Mouse (Mus musculus): ENCODE results near the gene Serpinb9c. TPM values are rescaled to one million over a fixed set of nuclear protein-coding genes. Genes with fewer than 3 reads are reported as not detected.
"Not testable (repeated sequence)": the region's sequence is repeated elsewhere in the genome, so short reads cannot be mapped to it uniquely, and the experiment has no call there.

Serpinb9c gene
- polyA plus RNA-seq (2015; fragmentation: Nextera tagmentation; extraction: Ambion mirVana) = not detected in 2 replicates

GRCm38 (mm10) chr13:33159642-33160041, at the start of gene Serpinb9c:
Gene Serpinb9c (minus strand): TSS chr13:33159742.
- Histone ChIP-seq H3K27me3 (no peaks in the 10 kb centered on the region), H3K9ac (replicated peaks) (no peak within 1 kb of the TSS), H3K4me2 (replicated peaks) (no peak within 1 kb of the TSS), H3K4me1 (replicated peaks) (no peaks in the 10 kb centered on the region), H3K36me3 (no peaks in the 10 kb centered on the region), H3K9me3 (peaks cover 12% of the 10 kb centered on the region; the same call in 1 of the 2 replicates), H3K27ac (no peak within 1 kb of the TSS), H3K4me3 (replicated peaks) (no peak within 1 kb of the TSS)
- 81% methylated on average over 4 of the region's 4 CpGs for WGBS
- ATAC-seq = no peak

GRCm38 (mm10) chr13:33199740-33200139, 40.2 kb upstream of the Serpinb9c start:
- no peaks in the 10 kb centered on the region for H3K27me3 ChIP-seq
- no peak overlapping the region for H3K4me3 ChIP-seq (replicated peaks)
- H3K27ac ChIP-seq = no peak overlapping the region
- no peak for ATAC-seq
- WGBS = 62% methylated on average over 2 of the region's 2 CpGs
- H3K36me3 ChIP-seq = no peaks in the 10 kb centered on the region
- no peak overlapping the region for H3K4me2 ChIP-seq (replicated peaks)
- no peaks in the 10 kb centered on the region for H3K9me3 ChIP-seq
- no peak overlapping the region for H3K9ac ChIP-seq (replicated peaks)
- H3K4me1 ChIP-seq (replicated peaks) = no peaks in the 10 kb centered on the region

- Histone ChIP-seq H3K4me3 (replicated peaks) (no peak within 1 kb of the TSS), H3K4me1 (replicated peaks) (no peaks in the 10 kb centered on the region), H3K36me3 (no peaks in the 10 kb centered on the region), H3K9me3 (no peaks in the 10 kb centered on the region), H3K27ac (no peak within 1 kb of the TSS), H3K27me3 (no peaks in the 10 kb centered on the region), H3K4me2 (replicated peaks) (no peak within 1 kb of the TSS), H3K9ac (replicated peaks) (no peak within 1 kb of the TSS)
- whole genome bisulfite sequencing = 83% methylated on average over 5 of the region's 5 CpGs
- ATAC-seq = no peak
These were observed 33.1 kb upstream of the Serpinb9c start, which contains the start of gene Serpinb9d for GRCm38 (mm10) chr13:33192659-33193058. Gene Serpinb9d (plus strand): TSS chr13:33192959.

- H3K4me1 ChIP-seq (replicated peaks); H3K4me2 ChIP-seq (replicated peaks); H3K4me3 ChIP-seq (replicated peaks); H3K27me3 ChIP-seq; H3K27ac ChIP-seq; H3K9me3 ChIP-seq; H3K9ac ChIP-seq (replicated peaks); H3K36me3 ChIP-seq; ATAC-seq: not testable (repeated sequence)
- 83% methylated on average over 1 of the region's 1 CpGs for WGBS
These were observed 30.9 kb upstream of the Serpinb9c start for GRCm38 (mm10) chr13:33190486-33190885.

GRCm38 (mm10) chr13:33141435-33141834, 18.1 kb downstream of the Serpinb9c start:
- no peaks in the 10 kb centered on the region for H3K27me3 ChIP-seq
- H3K9ac ChIP-seq (replicated peaks) = no peak overlapping the region
- H3K4me1 ChIP-seq (replicated peaks) = no peaks in the 10 kb centered on the region
- 89% methylated on average over 3 of the region's 3 CpGs for WGBS
- no peak overlapping the region for H3K4me3 ChIP-seq (replicated peaks)
- H3K27ac ChIP-seq = no peak overlapping the region
- ATAC-seq = no peak
- no peak overlapping the region for H3K4me2 ChIP-seq (replicated peaks)
- no peaks in the 10 kb centered on the region for H3K36me3 ChIP-seq
- H3K9me3 ChIP-seq = no peaks in the 10 kb centered on the region

- WGBS = 93% methylated on average over 2 of the region's 2 CpGs
- Histone ChIP-seq H3K9me3 (no peaks in the 10 kb centered on the region), H3K36me3 (no peaks in the 10 kb centered on the region), H3K27ac (no peak overlapping the region), H3K4me2 (replicated peaks) (no peak overlapping the region), H3K4me1 (replicated peaks) (no peaks in the 10 kb centered on the region), H3K27me3 (no peaks in the 10 kb centered on the region), H3K4me3 (replicated peaks) (no peak overlapping the region), H3K9ac (replicated peaks) (no peak overlapping the region)
- no peak for ATAC-seq
These were observed 21.8 kb downstream of the Serpinb9c start for GRCm38 (mm10) chr13:33137717-33138116.

- 76% methylated on average over 3 of the region's 3 CpGs for WGBS
- no peak overlapping the region for H3K4me3 ChIP-seq (replicated peaks)
- H3K4me1 ChIP-seq (replicated peaks) = no peaks in the 10 kb centered on the region
These were observed 46.5 kb downstream of the Serpinb9c start for GRCm38 (mm10) chr13:33113054-33113453.

GRCm38 (mm10) chr13:33105626-33106025, 53.9 kb downstream of the Serpinb9c start:
- Histone ChIP-seq H3K36me3 (no peaks in the 10 kb centered on the region), H3K4me1 (replicated peaks) (no peaks in the 10 kb centered on the region), H3K4me3 (replicated peaks) (no peak overlapping the region), H3K9ac (replicated peaks) (no peak overlapping the region), H3K9me3 (no peaks in the 10 kb centered on the region; the same call in 1 of the 2 replicates), H3K27ac (no peak overlapping the region), H3K4me2 (replicated peaks) (no peak overlapping the region), H3K27me3 (no peaks in the 10 kb centered on the region)
- no peak for ATAC-seq

More at GRCm38 (mm10) chr13:33113054-33113453, 46.5 kb downstream of the Serpinb9c start:
- Histone ChIP-seq H3K27me3 (no peaks in the 10 kb centered on the region), H3K9ac (replicated peaks) (no peak overlapping the region), H3K9me3 (no peaks in the 10 kb centered on the region), H3K27ac (no peak overlapping the region), H3K36me3 (no peaks in the 10 kb centered on the region), H3K4me2 (replicated peaks) (no peak overlapping the region)
- no peak for ATAC-seq

Other genes with a start within 250 kb of the Serpinb9c start
- 0.61 and 0.86 TPM in 2 replicates for gene Serpinb6b, start 194.5 kb downstream of the Serpinb9c start, polyA plus RNA-seq (2015; fragmentation: Nextera tagmentation; extraction: Ambion mirVana)
- 0.89 and 0.90 TPM in 2 replicates for gene Serpinb9, start 156.5 kb downstream of the Serpinb9c start, polyA plus RNA-seq (2015; fragmentation: Nextera tagmentation; extraction: Ambion mirVana)
- 0.23 and 0.32 TPM in 2 replicates for gene Serpinb9b, start 132.3 kb downstream of the Serpinb9c start, polyA plus RNA-seq (2015; fragmentation: Nextera tagmentation; extraction: Ambion mirVana)
- gene Serpinb1b, start 81.2 kb downstream of the Serpinb9c start, polyA plus RNA-seq (2015; fragmentation: Nextera tagmentation; extraction: Ambion mirVana) = 0.46 and 2.5 TPM in 2 replicates
- gene Serpinb9d, start 33.2 kb upstream of the Serpinb9c start, polyA plus RNA-seq (2015; fragmentation: Nextera tagmentation; extraction: Ambion mirVana) = not detected in 2 replicates
- gene Serpinb9e, start 89.9 kb upstream of the Serpinb9c start, polyA plus RNA-seq (2015; fragmentation: Nextera tagmentation; extraction: Ambion mirVana) = not detected in 2 replicates
- gene Serpinb9f, start 164.3 kb upstream of the Serpinb9c start, polyA plus RNA-seq (2015; fragmentation: Nextera tagmentation; extraction: Ambion mirVana) = not detected in 2 replicates
- gene Gm11397, start 236.0 kb upstream of the Serpinb9c start, polyA plus RNA-seq (2015; fragmentation: Nextera tagmentation; extraction: Ambion mirVana) = not detected in 2 replicates